Mouse (Mus musculus): ENCODE results near the gene Ucn3.

- TF ChIP-seq GATA1 (IDR thresholded peaks at IDR 0.05; ENCODE audit: borderline replicate concordance, low read length) (no peak), FLI1 (IDR thresholded peaks at IDR 0.05; ENCODE audit: low read length) (no peak)
Observed at GRCm38 (mm10) chr13:3907151-3907696, 37.9 kb downstream of the Ucn3 start.
